Comparison of ENCODE assay signal across 23 mouse cellular contexts in the genomic region with DNA sequence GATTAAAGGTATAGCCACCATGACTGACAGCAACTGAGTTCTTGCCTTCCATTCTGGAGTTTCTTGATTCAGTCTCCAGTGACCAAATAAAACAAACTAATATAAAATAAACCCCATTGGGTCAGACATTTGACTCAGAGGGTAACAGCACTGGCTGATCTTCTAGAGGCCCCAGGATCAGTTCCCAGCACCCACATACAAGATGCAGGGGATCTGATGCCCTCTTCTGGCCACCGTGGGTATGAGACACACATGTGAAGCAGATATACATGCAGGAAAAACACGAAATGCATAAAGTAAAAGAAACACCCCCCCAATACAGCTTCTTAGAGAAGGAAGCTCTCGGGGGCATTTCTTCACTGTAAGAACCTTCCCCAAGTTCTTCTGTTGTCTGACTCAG. TPM values are rescaled to one million over a fixed set of nuclear protein-coding genes. Genes with fewer than 3 reads are reported as not detected.
A peak's percentile ranks its signal among the peaks of the same experiment; 100 is the strongest.
DNase-seq lines count a peak whose midpoint lies in the region; ATAC-seq and TF ChIP-seq lines count a peak whose summit lies in the region.
"Had no signal": no experiment of that assay in that cellular context is flagged by ENCODE, and none has a peak within 500 bp of the region (broad histone marks: within the 10 kb centered on the region; RNA-seq: fewer than 3 reads in every experiment).

No protein-coding gene starts in this region.

- no peaks in the 10 kb centered on the region for H3K27me3 ChIP-seq in liver, embryonic 11.5 days (replicated peaks; ENCODE audit: control insufficient read depth, insufficient read depth, low read length)
- H3K27me3 ChIP-seq in liver, embryonic 13.5 days, result no peaks in the 10 kb centered on the region
- H3K27me3 ChIP-seq: embryonic facial prominence, embryonic 13.5 days; forebrain, embryonic 12.5 days; hindbrain, embryonic 15.5 days; neural tube, embryonic 12.5 days had no signal

- intact Hi-C loops in gastrocnemius, adult 2 months (cut with DNase I), result no loop called here

- peaks cover 67% of the 10 kb centered on the region for H3K36me3 ChIP-seq in liver, embryonic 11.5 days (ENCODE audit: control insufficient read depth, insufficient read depth, low read length)
- H3K36me3 ChIP-seq in liver, embryonic 13.5 days, result peaks cover 83% of the 10 kb centered on the region

- DNase-seq in liver, embryonic 11.5 days (ENCODE audit: low spot score), result no peak
- DNase-seq in liver (no peak), ZHBTc4 (ENCODE audit: low read depth, low spot score) (peak; percentile 40)
- DNase-seq in liver, embryonic 13.5 days, result no peak
- no peak for DNase-seq in adrenal gland, adult (ENCODE audit: inconsistent age in 2 of 2, low spot score in 1 of 2)
- DNase-seq in gastrocnemius, adult 2 months, result no peak
- DNase-seq: adrenal gland, adult 2 months; cerebellum, adult 11 months; cerebellum, postnatal 10 days; kidney, adult 11 months; lung, postnatal 14 days; midbrain, embryonic 14.5 days; right cerebral cortex, postnatal 25 days; spleen, adult 18-20 months; thymus, postnatal 14 days had no signal

- H3K4me2 ChIP-seq in liver, embryonic 11.5 days, result no peak overlapping the region
- H3K4me2 ChIP-seq in liver, embryonic 13.5 days, result no peak overlapping the region
- H3K4me2 ChIP-seq: embryonic facial prominence, embryonic 13.5 days; forebrain, embryonic 12.5 days; hindbrain, embryonic 15.5 days; neural tube, embryonic 12.5 days had no signal

- H3K4me3 ChIP-seq in liver, embryonic 11.5 days (ENCODE audit: low read depth, low read length), result no peak overlapping the region
- no peak overlapping the region for H3K4me3 ChIP-seq in liver, embryonic 13.5 days (replicated peaks)
- H3K4me3 ChIP-seq in gastrocnemius, adult 2 months, result no peak overlapping the region
- H3K4me3 ChIP-seq: embryonic facial prominence, embryonic 13.5 days; erythroblast, embryonic 14.5 days; forebrain, embryonic 12.5 days; heart, embryonic 10.5 days; hindbrain, embryonic 15.5 days; limb, embryonic 10.5 days; neural tube, embryonic 12.5 days had no signal

- H3K4me1 ChIP-seq in liver, embryonic 11.5 days (replicated peaks; ENCODE audit: control insufficient read depth, insufficient read depth, low read length), result peaks cover 46% of the 10 kb centered on the region
- peaks cover 62% of the 10 kb centered on the region for H3K4me1 ChIP-seq in liver, embryonic 13.5 days (replicated peaks)
- H3K4me1 ChIP-seq: embryonic facial prominence, embryonic 13.5 days had no signal

- TF ChIP-seq CTCF in gastrocnemius, adult 2 months (IDR thresholded peaks at IDR 0.05), result no peak

- H3K9ac ChIP-seq in liver, embryonic 11.5 days (ENCODE audit: low read depth, low read length), result no peak overlapping the region
- H3K9ac ChIP-seq in liver, embryonic 13.5 days, result no peak overlapping the region
- H3K9ac ChIP-seq: embryonic facial prominence, embryonic 13.5 days; forebrain, embryonic 12.5 days; hindbrain, embryonic 15.5 days; neural tube, embryonic 12.5 days had no signal

- no peak for ATAC-seq in liver, embryonic 11.5 days (replicated peaks; ENCODE audit: low FRiP score)
- no peak for ATAC-seq in liver, embryonic 13.5 days (ENCODE audit: low read depth)
- no peak for ATAC-seq in CD4-positive, CD25-positive, alpha-beta regulatory T cell, adult 4 months

- peaks cover 6% of the 10 kb centered on the region; the same call in 1 of the 2 replicates for H3K9me3 ChIP-seq in liver, embryonic 11.5 days (ENCODE audit: control insufficient read depth, low read length)
- peaks cover 6% of the 10 kb centered on the region; the same call in 1 of the 2 replicates for H3K9me3 ChIP-seq in liver, embryonic 13.5 days (replicated peaks)
- H3K9me3 ChIP-seq: embryonic facial prominence, embryonic 13.5 days; forebrain, embryonic 12.5 days; heart, embryonic 10.5 days; hindbrain, embryonic 15.5 days; limb, embryonic 10.5 days had no signal

- peak overlapping the region; percentile 91; the same call in 1 of the 2 replicates for H3K27ac ChIP-seq in liver, embryonic 11.5 days (ENCODE audit: low read depth, low read length)
- H3K27ac ChIP-seq in liver, embryonic 13.5 days, result peak overlapping the region; percentile 100
- no peak overlapping the region for H3K27ac ChIP-seq in gastrocnemius, adult 2 months
- H3K27ac ChIP-seq: embryonic facial prominence, embryonic 13.5 days; hindbrain, embryonic 15.5 days; limb, embryonic 10.5 days; neural tube, embryonic 12.5 days had no signal

- 86% methylated on average over 3 of the region's 3 CpGs for WGBS in liver, embryonic 11.5 days
- 86% methylated on average over 3 of the region's 3 CpGs for WGBS in liver, embryonic 13.5 days (ENCODE audit: insufficient replicate concordance)

RNA-seq across cellular contexts. Expression of gene Tcf3, which starts 8.4 kb away (rescaled TPM):
- 148 and 149 TPM in 2 replicates for polyA plus RNA-seq in liver, embryonic 11.5 days (2014; fragmentation: Nextera tagmentation; extraction: Ambion mirVana)
- polyA plus RNA-seq in liver, embryonic 13.5 days (2015; fragmentation: Nextera tagmentation; extraction: Ambion mirVana), result 55.2 and 56.2 TPM in 2 replicates
- 1 to 10 TPM; 7.5 to 8.5 TPM for polyA plus RNA-seq in CD4-positive, CD25-positive, alpha-beta regulatory T cell, adult 4 months (2017; shearing (Covaris generic))
- 10 to 100 TPM; 11.1 to 12.0 TPM for total RNA-seq in gastrocnemius, adult 2 months (2021)

RNA-seq across cellular contexts. Expression of gene Uqcr11, which starts 18.4 kb away (rescaled TPM):
- 835 and 866 TPM in 2 replicates for polyA plus RNA-seq in liver, embryonic 11.5 days (2014; fragmentation: Nextera tagmentation; extraction: Ambion mirVana)
- 474 and 603 TPM in 2 replicates for polyA plus RNA-seq in liver, embryonic 13.5 days (2015; fragmentation: Nextera tagmentation; extraction: Ambion mirVana)
- 100 to 1,000 TPM; 268 to 337 TPM for polyA plus RNA-seq in CD4-positive, CD25-positive, alpha-beta regulatory T cell, adult 4 months (2017; shearing (Covaris generic))
- 1,000 to 10,000 TPM in 1 of 2 experiments, 100 to 1,000 TPM in 1; 776 to 1,068 TPM for total RNA-seq in gastrocnemius, adult 2 months (2021)

RNA-seq across cellular contexts. Expression of gene Mbd3, which starts 25.7 kb away (rescaled TPM):
- 174 and 175 TPM in 2 replicates for polyA plus RNA-seq in liver, embryonic 11.5 days (2014; fragmentation: Nextera tagmentation; extraction: Ambion mirVana)
- polyA plus RNA-seq in liver, embryonic 13.5 days (2015; fragmentation: Nextera tagmentation; extraction: Ambion mirVana), result 81.2 and 87.4 TPM in 2 replicates
- polyA plus RNA-seq in CD4-positive, CD25-positive, alpha-beta regulatory T cell, adult 4 months (2017; shearing (Covaris generic)), result 10 to 100 TPM; 26.7 to 27.2 TPM
- total RNA-seq in gastrocnemius, adult 2 months (2021), result 100 to 1,000 TPM; 105 to 116 TPM

RNA-seq across cellular contexts. Expression of gene Mex3d, which starts 37.6 kb away (rescaled TPM):
- polyA plus RNA-seq in liver, embryonic 11.5 days (2014; fragmentation: Nextera tagmentation; extraction: Ambion mirVana), result 2.5 and 3.7 TPM in 2 replicates
- 1.0 and 1.1 TPM in 2 replicates for polyA plus RNA-seq in liver, embryonic 13.5 days (2015; fragmentation: Nextera tagmentation; extraction: Ambion mirVana)
- polyA plus RNA-seq in CD4-positive, CD25-positive, alpha-beta regulatory T cell, adult 4 months (2017; shearing (Covaris generic)), result 1 to 10 TPM in 1 of 2 experiments, not detected in 1; 1.3 TPM
- total RNA-seq in gastrocnemius, adult 2 months (2021), result 1 to 10 TPM; 4.7 to 5.1 TPM
